Mouse (Mus musculus): ENCODE measurements at regions not wholly inside any gene's neighbourhood (a gene's known extent, or its start where the extent isn't known, plus 50 kb on each side); places are given as distances from the start of the nearest gene placed in this dataset.
"Not testable (repeated sequence)": the region's sequence is repeated elsewhere in the genome, so short reads cannot be mapped to it uniquely, and the experiment has no call there.

DNA sequence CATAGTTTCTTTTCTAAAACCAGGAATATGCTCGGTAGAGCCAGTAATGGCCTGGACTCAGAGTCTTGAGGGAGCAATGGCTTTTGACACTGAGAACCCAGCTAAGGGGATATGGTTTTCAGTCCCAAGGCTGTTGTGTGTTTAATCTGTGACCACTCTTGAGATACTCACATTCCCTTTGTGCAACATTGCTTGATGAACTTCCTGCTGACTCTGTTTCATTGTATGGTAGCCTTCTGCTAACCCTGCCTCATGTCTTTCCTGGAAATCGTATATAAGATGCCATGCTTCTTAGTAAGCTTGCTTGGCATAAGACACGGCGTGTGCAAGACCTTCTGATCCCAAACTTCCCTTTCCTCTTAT, 92.7 kb upstream of the Cpsf6 start:
- DNase-seq = no peak

DNA sequence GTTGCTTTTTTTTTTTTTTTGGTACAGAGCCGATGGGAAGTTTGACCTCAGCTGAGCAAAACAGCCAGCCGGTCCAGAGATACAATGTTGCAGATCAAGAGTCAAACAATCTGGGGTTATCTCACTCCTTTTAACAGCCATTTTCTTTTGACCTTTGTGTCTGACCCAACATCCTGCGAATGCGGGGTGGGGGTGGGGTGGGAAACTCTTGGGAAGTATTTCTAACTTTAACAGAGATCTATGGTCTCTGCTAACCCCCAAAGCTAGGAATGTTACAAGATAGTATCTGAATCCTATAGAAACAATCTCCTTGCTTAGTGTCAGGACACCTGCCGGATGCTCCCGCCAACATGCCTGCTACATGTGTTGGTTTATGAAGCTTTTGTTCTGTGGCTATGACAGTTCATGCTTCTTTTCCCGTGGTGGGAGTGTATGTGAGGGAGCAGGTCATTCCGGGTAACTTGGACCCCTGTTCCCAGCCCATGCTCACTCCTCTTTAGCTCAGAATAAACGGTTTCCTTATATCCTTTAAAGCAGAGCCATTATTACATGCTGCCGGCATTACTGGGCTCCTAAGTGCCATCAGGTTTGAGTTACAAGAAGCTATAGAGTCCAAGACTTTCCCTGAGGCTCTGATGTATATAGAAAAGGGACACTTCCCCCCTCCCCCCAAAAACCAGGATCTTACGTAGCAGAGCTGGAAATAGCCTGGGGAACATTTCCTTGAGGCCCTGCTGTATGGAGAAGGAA, 92.2 kb upstream of the Cpsf6 start:
- DNase-seq = no peak

DNA sequence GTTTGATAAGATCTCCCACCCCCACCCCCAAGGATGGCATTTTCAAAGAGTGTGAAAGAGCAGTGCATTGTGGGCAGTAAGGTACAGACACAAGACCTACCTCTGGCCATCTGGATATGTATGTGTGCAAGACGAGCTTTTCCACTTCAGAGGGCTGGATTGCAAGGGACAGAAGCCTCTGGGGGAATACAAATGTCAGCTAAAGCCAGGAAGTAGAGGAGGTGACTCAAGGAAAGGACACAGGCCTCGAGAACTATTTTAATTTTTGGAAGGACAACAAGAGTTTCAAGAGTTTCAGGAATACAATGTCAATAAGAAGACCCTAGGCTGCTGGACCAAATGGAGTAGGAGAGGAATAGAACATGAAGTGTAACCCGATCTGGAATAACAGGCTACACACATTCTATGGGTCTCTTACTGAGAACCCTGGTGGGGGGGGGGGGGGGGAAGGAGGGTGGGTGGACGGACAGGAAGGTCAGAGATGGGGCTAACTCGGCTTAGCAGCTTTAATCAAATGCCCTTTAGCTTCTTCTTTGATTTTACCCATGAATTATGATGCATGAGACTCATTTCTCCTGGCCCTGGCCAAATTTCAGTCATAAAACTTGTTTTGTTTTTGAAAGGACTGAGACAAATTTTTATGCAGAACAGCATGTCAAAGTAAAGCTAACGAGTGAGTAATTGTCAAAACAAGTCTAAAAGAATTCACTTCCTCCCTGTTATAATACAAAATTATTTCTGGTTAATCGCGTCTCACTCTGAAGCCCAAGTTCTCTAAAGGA, 91.4 kb upstream of the Cpsf6 start:
- DNase-seq = no peak

DNA sequence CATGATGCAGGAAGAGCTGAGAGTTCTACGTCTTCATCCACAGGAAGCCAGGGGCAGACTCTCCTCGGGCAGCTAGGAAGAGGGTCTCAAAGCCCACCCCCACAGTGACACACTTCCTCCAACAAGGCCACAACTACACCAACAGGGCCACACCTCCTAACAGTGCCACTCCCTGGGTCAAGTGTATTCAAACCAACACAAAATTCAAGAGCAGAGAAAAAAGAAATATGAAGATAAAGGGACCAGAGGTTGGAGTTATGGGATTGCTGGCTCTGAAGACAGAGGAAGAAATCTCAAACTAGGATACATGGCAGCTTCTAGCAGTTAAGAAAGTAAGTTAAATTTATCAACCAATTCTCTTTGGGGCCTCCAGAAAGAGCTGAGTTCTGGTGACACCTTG, 90.7 kb upstream of the Cpsf6 start:
- no peak for DNase-seq

DNA sequence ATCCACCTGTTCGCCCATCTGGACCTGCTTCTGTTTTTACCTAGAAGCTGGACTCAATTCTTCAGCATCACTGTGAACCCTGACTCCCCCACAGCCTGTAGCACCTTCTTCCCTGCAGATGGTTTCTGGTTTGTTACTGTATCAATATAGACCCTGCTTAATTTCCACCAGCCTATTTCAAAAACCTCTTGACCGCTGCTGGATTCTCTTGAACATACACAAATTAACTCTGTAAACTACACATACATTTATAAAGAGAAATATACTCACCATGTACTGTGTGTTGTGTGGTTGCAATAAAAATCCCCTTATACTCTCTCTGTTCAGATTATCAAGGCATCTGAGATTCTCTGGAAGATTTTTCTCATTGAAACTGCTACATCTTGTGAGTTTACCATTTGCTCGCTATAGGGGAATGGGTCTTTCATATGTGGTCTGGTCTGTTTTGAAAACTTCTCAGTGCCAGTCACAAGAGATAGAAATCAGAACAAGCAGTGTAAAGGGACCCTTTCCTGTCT, 89.8 kb upstream of the Cpsf6 start:
- no peak for DNase-seq

DNA sequence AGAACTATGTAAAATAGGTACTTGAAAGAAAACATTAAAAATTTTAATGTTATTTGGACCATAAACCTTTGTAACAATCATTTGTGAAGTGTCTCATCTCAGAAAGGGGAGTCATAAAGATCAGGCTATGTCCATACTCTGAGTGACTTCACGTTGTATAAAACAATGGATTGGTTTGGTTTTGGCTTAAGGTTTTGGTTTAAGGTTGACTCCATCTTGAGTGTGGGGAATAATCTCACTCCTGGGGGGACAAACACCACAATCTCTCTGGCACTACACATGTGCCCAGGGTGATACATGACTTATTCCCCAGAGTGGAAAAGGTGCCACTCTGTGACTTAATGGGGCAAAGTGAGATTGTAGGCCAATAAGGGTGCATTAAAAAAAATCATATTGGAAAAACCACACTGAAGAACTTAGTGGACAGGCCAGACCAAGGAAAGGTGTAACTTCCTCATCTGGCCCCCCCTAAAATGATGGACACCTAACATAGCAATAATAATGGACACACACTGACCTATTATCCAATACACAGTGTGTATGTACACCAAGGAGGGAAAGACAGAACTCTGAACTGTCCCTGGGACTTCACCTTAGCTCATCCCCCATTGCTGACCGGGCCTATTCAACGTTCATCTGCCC, 89.2 kb upstream of the Cpsf6 start:
- no peak for DNase-seq

DNA sequence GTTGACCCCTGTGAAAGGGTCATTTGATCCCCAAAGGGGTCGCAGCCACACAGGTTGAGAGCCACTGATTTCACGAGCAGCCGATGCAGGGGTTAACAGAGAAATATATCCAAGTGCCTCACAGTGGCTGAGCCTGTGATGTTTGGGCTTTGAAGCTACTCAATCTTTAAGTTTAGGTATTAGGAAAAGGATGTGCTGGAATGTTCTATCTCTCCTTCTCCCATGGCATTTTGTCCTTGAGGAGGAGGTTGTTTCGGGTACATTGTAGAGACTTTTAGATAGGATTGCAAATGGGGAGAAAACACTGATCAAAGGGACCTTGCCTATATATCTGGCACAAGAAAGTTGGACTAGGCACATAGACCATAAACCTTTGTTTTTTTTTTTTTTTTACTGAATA, 88.6 kb upstream of the Cpsf6 start:
- no peak for DNase-seq

DNA sequence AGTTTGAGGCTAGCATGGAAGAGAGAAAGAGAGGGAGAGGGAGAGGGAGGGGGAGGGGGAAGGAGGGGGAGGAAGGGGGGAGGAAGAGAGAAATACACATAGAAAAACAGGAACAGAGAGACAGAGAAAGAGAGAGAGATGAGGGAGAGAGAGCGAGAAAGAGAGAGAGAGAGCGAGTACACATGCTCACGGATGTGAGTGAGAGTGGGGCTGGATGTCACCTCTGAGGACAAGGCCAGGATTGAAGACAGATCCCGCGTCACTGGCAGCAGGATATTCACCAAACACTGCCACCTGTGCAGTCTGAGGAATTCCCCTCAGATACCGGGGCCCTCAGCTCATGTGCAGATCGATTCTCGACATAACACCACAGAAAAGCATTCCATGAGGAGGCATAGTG, 87.3 kb upstream of the Cpsf6 start:
- no peak for DNase-seq

DNA sequence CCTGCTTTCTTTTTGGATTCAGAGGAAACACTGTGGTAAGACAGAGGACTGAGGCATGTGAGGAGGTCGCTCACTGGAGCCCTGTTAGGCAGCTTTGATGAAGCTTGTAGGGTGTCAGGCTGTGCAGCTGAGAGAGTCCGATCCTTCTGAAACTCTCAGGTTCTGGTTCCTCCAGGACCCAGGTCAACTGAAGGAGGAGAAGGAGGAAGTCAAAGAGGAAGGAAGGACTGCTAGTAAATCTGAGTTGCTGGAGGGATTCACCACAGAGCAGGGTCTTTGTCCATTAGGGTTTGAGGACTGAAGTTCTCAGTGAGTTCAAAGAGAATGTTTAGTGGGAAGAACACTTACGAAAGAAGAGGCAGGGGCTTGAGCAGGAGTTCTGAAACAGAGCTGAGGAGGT, 86.6 kb upstream of the Cpsf6 start:
- no peak for DNase-seq

DNA sequence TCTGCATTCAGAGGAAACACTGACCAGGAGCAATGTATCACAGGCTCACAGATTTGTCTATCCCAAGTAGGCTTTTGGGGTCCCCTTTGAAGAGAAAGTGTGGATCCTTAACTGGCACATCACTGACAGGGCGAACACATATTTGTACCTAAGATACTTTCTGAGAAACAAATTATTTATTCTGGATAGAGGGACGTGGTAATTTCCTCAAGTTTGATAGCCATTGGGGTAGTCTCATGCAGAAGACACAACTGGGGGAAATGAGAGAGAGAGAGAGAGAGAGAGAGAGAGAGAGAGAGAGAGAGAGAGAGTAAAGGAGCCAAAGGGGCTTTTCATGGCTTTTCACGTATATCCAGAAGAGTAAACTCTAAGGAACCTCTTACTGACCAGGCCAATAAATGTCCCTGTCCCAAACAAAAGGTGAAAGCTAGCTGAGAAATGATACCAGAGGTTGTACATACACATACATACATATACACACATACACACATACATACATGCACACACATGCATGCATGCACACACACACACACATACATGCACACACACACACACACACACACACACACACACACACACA, 85.9 kb upstream of the Cpsf6 start:
- DNase-seq = no peak

DNA sequence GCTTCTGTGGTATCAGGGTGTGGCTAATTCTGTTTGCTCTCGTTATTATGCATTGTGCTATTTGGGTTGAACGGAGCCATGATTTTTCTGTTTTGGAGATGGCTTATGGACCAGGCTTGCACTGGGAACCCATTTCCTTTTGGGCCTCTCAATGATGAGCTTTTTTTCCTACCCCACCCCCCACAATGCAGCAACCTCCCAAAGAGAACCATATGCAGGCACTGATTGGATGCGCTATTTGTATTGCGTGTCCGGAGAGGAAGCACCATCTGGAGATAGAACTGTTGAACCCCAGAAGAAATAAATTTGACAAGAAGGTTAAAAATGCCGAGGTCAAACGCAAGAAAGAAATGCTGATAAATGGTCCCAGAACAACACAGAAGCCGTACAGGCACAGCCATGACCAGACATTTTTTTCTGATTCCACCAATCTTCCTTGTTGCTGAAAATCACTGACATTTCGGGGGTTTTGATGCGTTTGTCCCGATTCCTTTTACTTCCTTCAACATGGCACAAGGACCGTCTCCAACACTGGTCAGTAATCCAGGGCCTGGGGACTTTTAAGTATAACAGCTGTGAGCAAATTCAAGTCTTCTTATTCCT, 85.3 kb upstream of the Cpsf6 start:
- DNase-seq = no peak

DNA sequence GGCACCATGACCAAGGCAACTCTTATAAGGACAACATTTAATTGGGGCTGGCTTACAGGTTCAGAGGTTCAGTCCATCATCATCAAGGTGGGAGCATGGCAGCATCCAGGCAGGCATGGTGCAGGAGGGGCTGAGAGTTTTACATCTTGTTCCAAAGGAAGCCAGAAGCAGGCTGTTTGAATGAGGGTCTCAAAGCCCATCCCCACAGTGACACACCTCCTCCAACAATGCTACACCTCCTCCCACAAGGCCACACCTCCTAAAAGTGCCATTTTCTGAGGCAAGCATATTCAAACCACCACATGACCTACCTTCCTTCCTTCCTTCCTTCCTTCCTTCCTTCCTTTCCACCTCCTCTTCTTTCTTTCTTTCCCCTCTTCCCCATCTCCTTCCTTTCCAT, 84.5 kb upstream of the Cpsf6 start:
- not testable (repeated sequence) for DNase-seq

DNA sequence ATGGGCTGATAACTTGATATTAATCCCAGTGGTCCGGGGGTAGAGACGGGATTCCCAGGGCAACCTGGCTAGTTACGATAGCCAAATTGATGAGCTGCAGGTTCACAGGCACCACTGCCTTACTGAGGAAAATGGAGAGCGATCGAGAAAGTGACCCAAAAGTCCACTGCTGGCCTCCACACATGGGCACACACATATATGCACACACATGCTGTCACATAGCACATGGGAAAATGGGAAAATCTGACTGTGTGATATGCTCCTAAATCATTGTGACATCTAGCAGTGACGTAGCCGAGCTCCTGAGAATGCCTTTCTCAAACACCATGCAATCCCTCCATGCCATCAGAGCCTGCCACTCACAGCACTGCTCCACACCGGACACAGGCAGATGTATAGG, 83.8 kb upstream of the Cpsf6 start:
- no peak for DNase-seq

DNA sequence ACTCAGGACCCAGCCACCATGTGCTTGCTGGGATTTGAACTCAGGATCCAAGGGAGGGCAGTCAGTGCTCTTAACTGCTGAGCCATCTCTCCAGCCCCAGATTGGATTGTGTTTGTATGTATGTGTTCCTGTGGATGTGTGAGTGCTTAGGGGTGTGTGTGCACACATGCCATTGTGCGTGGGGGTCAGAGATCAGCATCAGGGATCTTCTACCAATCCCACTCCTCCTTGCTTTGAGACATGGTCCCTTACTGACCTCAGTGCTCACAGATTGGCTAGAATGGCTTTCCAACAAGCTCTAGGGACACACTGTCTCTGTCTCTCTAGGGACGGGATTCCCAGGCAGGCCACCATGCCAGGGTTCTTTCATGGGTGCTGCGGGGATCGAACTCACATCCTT, 83.1 kb upstream of the Cpsf6 start:
- no peak for DNase-seq

DNA sequence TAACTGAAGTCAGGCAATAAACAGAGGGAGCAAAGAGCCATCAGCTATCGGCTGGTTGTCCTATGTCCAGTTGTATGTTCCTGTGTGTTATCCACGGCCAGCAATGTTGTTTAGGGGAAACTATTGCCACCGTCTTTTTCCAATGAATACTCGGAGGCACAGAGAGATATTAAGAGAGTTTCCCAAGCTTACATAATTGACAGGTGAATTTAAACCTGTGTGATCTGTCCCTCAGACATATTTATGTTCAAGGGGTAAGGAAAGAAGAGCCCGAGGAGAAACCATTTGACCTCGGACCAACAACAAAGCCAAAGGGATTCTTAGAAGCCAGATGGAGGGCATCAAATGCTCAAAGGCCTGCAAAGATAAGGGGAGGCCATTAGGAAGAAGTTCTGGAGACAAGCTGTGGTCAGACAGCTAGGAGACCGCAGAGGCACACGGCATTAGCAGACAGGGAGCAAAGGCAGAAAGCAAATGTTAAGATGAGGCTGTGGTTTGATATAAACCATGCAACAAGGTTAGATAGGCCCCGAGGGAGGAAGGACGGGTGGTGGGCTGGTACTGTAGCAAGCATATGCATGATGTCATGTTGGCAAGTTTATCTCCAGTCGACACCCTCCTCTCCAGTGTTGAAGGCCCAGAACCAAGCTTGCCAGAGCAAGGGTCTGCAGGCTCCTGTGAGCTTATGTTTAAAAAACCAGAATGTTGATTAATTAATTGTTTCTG, 82.1 kb upstream of the Cpsf6 start:
- DNase-seq = no peak

DNA sequence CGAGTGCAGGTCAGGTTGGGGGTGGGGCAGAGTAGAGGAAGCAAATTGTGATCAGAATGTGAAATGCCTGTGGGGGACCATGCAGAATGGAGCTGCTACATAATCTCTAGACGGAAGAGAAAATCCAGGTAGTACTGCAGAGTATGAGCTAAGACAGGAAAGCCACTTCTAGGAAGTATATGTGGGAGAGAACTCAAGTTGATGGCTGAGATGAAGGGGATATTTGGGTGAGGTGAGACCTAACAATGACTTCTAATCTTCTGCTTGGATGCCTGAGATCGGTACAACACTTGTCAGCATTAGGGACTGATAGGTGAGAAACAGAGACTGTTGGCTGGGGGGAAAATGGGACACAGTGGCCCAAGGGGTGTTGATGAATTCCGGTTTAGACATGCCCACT, 81.4 kb upstream of the Cpsf6 start:
- DNase-seq = no peak

DNA sequence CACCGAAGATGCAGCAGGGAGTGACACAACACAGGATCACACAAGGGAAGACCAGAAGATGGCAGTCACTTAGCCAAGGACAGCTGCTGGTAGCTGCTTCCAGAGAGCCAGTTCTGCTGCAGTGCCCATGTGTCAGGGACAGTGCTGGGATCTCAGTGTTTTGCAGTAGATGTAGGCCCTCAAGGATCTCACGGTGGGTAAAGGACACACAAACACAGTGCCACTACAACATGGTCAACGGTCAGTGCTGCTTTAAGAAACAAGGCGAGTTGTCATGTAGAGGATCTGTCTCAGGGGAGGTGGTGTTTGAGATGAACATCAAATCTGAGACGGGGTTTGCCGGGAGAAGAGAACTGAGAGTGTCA, 80.5 kb upstream of the Cpsf6 start:
- DNase-seq = no peak

DNA sequence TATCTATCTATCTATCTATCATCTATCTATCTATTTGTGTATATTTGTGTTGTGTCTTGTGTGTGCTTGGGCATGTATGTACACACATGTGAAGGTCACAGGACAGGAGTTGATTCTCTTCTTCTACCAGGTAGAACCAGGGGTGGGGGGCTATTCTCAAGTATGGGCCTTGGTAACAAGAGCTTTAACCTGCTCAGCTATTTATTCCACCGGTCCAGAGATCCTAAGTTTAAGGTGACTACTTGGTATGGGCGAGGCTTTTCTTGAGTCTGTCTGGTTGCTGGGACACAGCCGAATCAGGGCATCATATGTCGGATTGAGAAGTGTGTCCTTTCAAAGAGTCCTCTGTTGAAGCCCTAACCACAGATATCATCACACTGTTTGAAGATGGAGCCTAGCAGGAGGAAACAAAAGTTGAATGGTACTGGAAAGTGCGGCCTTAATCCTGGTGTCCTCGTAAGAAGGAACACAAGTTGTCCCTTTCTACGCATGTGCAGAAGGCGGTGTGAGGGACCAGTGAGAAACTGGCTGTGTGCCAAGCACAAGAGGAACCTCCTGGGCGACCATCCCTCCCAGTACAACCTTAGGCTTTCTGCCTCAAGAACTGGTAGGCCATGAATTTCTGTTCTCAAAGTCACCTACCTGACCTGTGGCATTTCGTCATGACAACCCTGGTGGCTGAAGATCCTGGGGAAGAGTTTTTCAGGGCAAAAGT, 80.0 kb upstream of the Cpsf6 start:
- no peak for DNase-seq

DNA sequence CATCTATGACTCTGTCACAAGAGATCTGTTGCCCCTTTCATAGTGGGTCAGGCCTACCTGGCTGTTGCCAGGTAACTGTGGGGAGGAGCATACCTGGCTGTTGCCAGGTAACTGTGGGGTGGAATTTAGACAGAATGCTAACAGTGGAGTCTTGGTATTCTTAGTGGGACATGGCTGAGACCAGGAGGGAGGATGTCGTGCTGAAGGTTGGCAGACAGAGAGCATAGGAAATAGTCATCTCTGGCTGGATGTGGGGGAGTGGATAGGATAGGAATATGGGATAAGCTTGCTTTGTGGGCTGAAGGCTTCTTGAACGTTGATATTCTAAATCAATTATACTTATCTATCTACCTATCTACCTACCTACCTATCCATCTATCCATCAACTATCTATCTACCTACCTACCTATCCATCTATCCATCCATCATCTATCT, 79.2 kb upstream of the Cpsf6 start:
- no peak for DNase-seq

DNA sequence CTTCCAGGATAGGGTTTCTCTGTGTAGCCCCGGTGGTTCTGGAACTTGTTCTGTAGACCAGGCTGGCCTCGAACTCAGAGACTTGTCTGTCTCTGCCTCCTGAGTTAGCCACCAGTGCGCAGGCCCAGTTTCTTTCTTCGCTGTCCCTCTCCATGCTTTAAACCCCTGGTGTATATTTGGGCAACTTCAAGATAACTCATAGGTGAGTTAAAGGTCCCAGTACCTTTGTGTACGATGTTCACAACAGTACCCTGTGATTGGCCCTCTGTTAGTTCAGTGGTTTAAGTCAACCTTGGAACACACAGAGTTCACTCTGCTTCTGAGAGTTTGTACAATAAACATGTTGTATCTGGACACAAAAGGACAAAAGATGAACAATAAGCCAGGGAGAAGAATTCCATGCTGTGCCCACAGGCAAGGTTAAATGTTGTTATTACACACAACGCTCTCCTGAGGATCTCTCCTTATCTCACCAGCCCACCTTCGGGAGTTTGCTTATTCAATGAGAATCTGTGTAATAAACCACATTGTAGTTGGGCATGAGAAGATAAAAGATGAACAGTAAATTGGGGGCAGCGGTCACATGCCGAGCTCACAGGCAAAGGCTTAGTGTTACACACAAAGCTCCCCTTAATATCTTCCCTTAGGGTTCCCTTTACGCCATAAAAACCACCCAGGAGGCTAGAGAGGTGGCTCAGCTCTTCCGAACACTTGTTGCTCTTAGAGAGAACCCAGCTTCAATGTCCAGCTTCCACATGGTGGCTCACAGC, 78.6 kb upstream of the Cpsf6 start:
- no peak for DNase-seq

DNA sequence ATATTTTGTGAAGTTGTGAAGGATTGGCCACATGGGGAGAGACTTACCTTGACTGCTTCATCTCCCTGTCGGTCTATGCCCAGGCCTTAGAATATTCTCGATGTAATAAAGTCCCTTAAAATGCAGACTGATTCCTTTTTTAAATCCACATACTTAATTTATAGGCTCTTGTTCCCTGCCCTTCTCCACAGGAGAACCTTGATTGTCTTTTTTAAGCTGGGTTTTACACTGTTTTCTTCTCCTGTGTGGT, 77.8 kb upstream of the Cpsf6 start:
- DNase-seq = no peak

All from cerebellum, adult 18-20 months (tissue).